Mouse (Mus musculus) C2C12 (cell line): ENCODE data around the gene Gm39566. TPM values are rescaled to one million over a fixed set of nuclear protein-coding genes. Genes with fewer than 3 reads are reported as not detected.

Source experiments
- H3K27me3 ChIP-seq: one replicate; pipeline ENCODE4 v1.6.1; 2011; ENCODE audit not compliant: control insufficient read depth, insufficient read depth, insufficient read length
- H3K36me3 ChIP-seq: one replicate; pipeline ENCODE4 v1.6.1; 2011; ENCODE audit not compliant: control insufficient read depth, insufficient read depth
- H3K4me3 ChIP-seq: one replicate; pipeline ENCODE4 v1.5.1; 2011; ENCODE audit warnings: mild to moderate bottlenecking, control low read depth; ENCODE audit not compliant: poor library complexity, insufficient read depth, severe bottlenecking
- H3K79me2 ChIP-seq: one replicate; pipeline ENCODE4 v1.6.1; 2011; ENCODE audit not compliant: control insufficient read depth, insufficient read depth
- H3K79me3 ChIP-seq: one replicate; pipeline ENCODE4 v1.6.1; 2011; ENCODE audit warnings: low read depth, control low read depth
- H3ac ChIP-seq: one replicate; pipeline ENCODE3; 2011; ENCODE audit warnings: low read depth; ENCODE audit not compliant: control insufficient read depth, insufficient read length
- CEBPB ChIP-seq: IDR thresholded peaks from one replicate; pipeline ENCODE4 v1.6.1; 2011; ENCODE audit warnings: low read depth, mild to moderate bottlenecking, control low read depth, moderate library complexity
- CTCF ChIP-seq: IDR thresholded peaks from one replicate; pipeline ENCODE4 v1.5.1; 2011; ENCODE audit not compliant: control insufficient read depth, insufficient read depth, insufficient read length
- FOSL1 ChIP-seq: IDR thresholded peaks from one replicate; pipeline ENCODE4 v1.8.0; 2011; ENCODE audit warnings: mild to moderate bottlenecking, low read length; ENCODE audit not compliant: poor library complexity, insufficient read depth, severe bottlenecking
- MAX ChIP-seq: IDR thresholded peaks from one replicate; pipeline ENCODE4 v1.6.1; 2011; ENCODE audit warnings: mild to moderate bottlenecking, control low read depth
- MYOD1 ChIP-seq: IDR thresholded peaks from one replicate; pipeline ENCODE4 v1.6.1; 2011; ENCODE audit warnings: low read depth; ENCODE audit not compliant: control insufficient read depth, insufficient read length
- MYOG ChIP-seq: IDR thresholded peaks from one replicate; pipeline ENCODE4 v1.6.1; 2011; ENCODE audit not compliant: control insufficient read depth, insufficient read length; ENCODE audit errors: extremely low read depth
- USF1 ChIP-seq: IDR thresholded peaks from one replicate; pipeline ENCODE4 v1.6.1; 2011; ENCODE audit warnings: low read depth, mild to moderate bottlenecking, control low read depth, moderate library complexity
- polyA plus RNA-seq: library from polyadenylated mRNA; unstranded; fragments of >200 nt; fragmentation: generic; extraction: Trizol; gene quantifications from one replicate; pipeline ENCODE4 v1.2.1, GENCODE M21; 2012; ENCODE audit warnings: missing spikeins

Gene Gm39566
- polyA plus RNA-seq, 1 experiment, result not detected

- Histone ChIP-seq H3K27me3 (no peaks in the 10 kb centered on the region), H3ac (peak overlapping the region; percentile 58)
Measured at GRCm38 (mm10) chr11:69800392-69801197, 14.5 kb downstream of the Gm39566 start.

GRCm38 (mm10) chr11:69800138-69800391, 15.0 kb downstream of the Gm39566 start:
- no peaks in the 10 kb centered on the region for H3K79me2 ChIP-seq
- H3ac ChIP-seq, result no peak overlapping the region
- H3K27me3 ChIP-seq, result no peaks in the 10 kb centered on the region
- no peaks in the 10 kb centered on the region for H3K79me3 ChIP-seq
- no peaks in the 10 kb centered on the region for H3K36me3 ChIP-seq
- TF ChIP-seq FOSL1 (no peak), MYOG (no peak), MAX (no peak), MYOD1 (peak; percentile 83)
- H3K4me3 ChIP-seq, result peak overlapping the region; percentile 2

More at GRCm38 (mm10) chr11:69800392-69801197, 14.5 kb downstream of the Gm39566 start:
- H3K4me3 ChIP-seq, result peak overlapping the region; percentile 2
- H3K79me2 ChIP-seq, result no peaks in the 10 kb centered on the region
- no peaks in the 10 kb centered on the region for H3K36me3 ChIP-seq
- peak; percentile 36 for TF ChIP-seq USF1
- TF ChIP-seq FOSL1, result no peak
- no peak for TF ChIP-seq CTCF
- no peaks in the 10 kb centered on the region for H3K79me3 ChIP-seq

GRCm38 (mm10) chr11:69799394-69800137, 15.5 kb downstream of the Gm39566 start:
- Histone ChIP-seq H3K79me2 (no peaks in the 10 kb centered on the region), H3K79me3 (no peaks in the 10 kb centered on the region), H3K4me3 (peak overlapping the region; percentile 2), H3ac (no peak overlapping the region), H3K36me3 (no peaks in the 10 kb centered on the region), H3K27me3 (no peaks in the 10 kb centered on the region)
- TF ChIP-seq MAX (no peak), CEBPB (no peak)

- H3K36me3 ChIP-seq, result peaks cover 6% of the 10 kb centered on the region
- TF ChIP-seq MYOD1, result peak; percentile 61
- TF ChIP-seq MYOG, result no peak
- TF ChIP-seq CEBPB, result peak; percentile 68
- TF ChIP-seq FOSL1, result peak; percentile 27
- no peaks in the 10 kb centered on the region for H3K79me3 ChIP-seq
- H3ac ChIP-seq, result no peak overlapping the region
- H3K4me3 ChIP-seq, result no peak overlapping the region
- H3K27me3 ChIP-seq, result no peaks in the 10 kb centered on the region
- H3K79me2 ChIP-seq, result no peaks in the 10 kb centered on the region
Measured at GRCm38 (mm10) chr11:69797924-69798323, 17.2 kb downstream of the Gm39566 start.

- H3ac ChIP-seq, result peak overlapping the region; percentile 27
- no peaks in the 10 kb centered on the region for H3K79me3 ChIP-seq
- no peaks in the 10 kb centered on the region for H3K79me2 ChIP-seq
- peaks cover 20% of the 10 kb centered on the region for H3K36me3 ChIP-seq
- peak overlapping the region; percentile 35 for H3K4me3 ChIP-seq
- no peaks in the 10 kb centered on the region for H3K27me3 ChIP-seq
- no peak for TF ChIP-seq USF1
- TF ChIP-seq CEBPB, result no peak
- TF ChIP-seq MAX, result no peak
- TF ChIP-seq MYOD1, result no peak
- TF ChIP-seq CTCF, result no peak
- no peak for TF ChIP-seq MYOG
- TF ChIP-seq FOSL1, result no peak
Measured at GRCm38 (mm10) chr11:69795983-69796435, 19.1 kb downstream of the Gm39566 start.

- Histone ChIP-seq H3K27me3 (no peaks in the 10 kb centered on the region), H3K79me3 (no peaks in the 10 kb centered on the region), H3ac (peak within 1 kb of the TSS; percentile 72), H3K36me3 (peaks cover 20% of the 10 kb centered on the region), H3K4me3 (peak within 1 kb of the TSS; percentile 35), H3K79me2 (no peaks in the 10 kb centered on the region)
- no peak for TF ChIP-seq CEBPB
- peak; percentile 92 for TF ChIP-seq MYOD1
- TF ChIP-seq FOSL1, result no peak
- TF ChIP-seq USF1, result no peak
- peak; percentile 46 for TF ChIP-seq MAX
- TF ChIP-seq MYOG, result no peak
- no peak for TF ChIP-seq CTCF
Measured at GRCm38 (mm10) chr11:69795168-69795982, 19.7 kb downstream of the Gm39566 start, which contains the start of gene Chrnb1. Gene Chrnb1 (minus strand): TSS chr11:69795943.
